Mouse (Mus musculus) kidney, adult 2 months (tissue): ENCODE results near the gene Wdr48.

Source experiments
- CTCF ChIP-seq: fragments of 200-500 bp; conservative IDR thresholded peaks from 2 replicates; pipeline ENCODE4 v1.5.1; 2011; ENCODE audit warnings: low read depth, mild to moderate bottlenecking, control low read depth, low read length, moderate library complexity, mixed read lengths; ENCODE audit not compliant: insufficient read depth, insufficient read length
- POLR2A ChIP-seq: fragments of 200-500 bp; IDR thresholded peaks from one replicate; pipeline ENCODE4 v1.6.1; 2011; ENCODE audit warnings: low read depth, low read length, control low read depth

DNA sequence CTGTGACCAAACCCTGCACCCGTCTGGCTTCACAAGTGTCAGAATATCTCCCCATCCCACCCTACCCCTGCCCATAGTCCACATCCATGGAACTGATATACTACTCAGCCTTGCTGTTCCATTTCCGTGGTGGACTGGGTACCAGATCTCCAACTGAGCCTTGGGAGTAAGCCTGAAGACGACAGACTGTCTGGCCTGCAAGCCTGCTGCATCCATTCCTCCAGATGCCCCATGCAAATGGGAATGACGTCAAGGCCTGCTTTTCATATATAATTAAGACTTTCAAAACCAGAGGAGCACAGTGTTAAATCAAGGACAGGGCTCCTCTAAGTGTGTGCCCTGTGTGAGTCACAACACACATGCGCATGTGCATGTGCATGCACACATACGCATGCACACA, 47.5 kb upstream of the Wdr48 start:
- TF ChIP-seq POLR2A (no peak), CTCF (no peak)
